Mouse (Mus musculus) liver, postnatal 0 days (tissue): ENCODE results near the gene Imp4.

Source experiments
- CTCF ChIP-seq: sonication (generic); IDR thresholded peaks from 2 replicates; pipeline ENCODE4 v1.5.1; 2016; ENCODE audit warnings: antibody characterized with exemption, low read depth
- EP300 ChIP-seq: IDR thresholded peaks from 2 replicates; pipeline ENCODE4 v1.6.1; 2016; ENCODE audit warnings: antibody characterized with exemption, low read depth, mild to moderate bottlenecking

DNA sequence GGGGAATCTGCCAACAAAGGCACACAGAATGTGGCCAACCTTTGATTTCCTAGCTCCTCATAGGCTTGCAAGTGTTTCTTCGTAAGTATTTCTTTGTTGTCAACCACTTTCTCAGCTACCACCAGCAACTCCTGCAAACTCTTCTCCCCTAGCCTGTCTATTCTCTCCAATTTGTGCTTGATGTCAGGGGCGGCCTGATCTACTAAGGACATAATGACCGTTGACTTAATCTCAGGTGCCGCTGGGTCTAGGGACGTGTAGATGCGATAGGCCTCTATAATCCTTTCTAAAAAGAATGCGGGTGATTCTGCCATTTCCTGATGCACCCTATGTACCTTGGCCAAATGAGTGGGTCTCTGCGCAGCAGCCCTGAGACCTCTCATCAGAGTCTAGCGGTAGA, 8.2 kb upstream of the Imp4 start:
- no peak for TF ChIP-seq CTCF
- TF ChIP-seq EP300, result no peak
